ENCODE assay signal across 16 mouse cellular contexts in genomic region chr2:34014868-34015639, GRCm38 (mm10).
A peak's percentile ranks its signal among the peaks of the same experiment; 100 is the strongest.
DNase-seq lines count a peak whose midpoint lies in the region; ATAC-seq and TF ChIP-seq lines count a peak whose summit lies in the region.
"Had no signal": no experiment of that assay in that cellular context is flagged by ENCODE, and none has a peak within 500 bp of the region (broad histone marks: within the 10 kb centered on the region; RNA-seq: fewer than 3 reads in every experiment).

No protein-coding gene starts in this region.

- H3K27me3 ChIP-seq in forebrain, embryonic 11.5 days (ENCODE audit: control insufficient read depth, insufficient read depth, low read length) = no peaks in the 10 kb centered on the region
- no peaks in the 10 kb centered on the region for H3K27me3 ChIP-seq in forebrain, postnatal 0 days (ENCODE audit: insufficient read depth, low read length)
- no peaks in the 10 kb centered on the region for H3K27me3 ChIP-seq in lung, embryonic 14.5 days (ENCODE audit: insufficient read depth, low read length)
- H3K27me3 ChIP-seq in forebrain, embryonic 15.5 days = no peaks in the 10 kb centered on the region
- H3K27me3 ChIP-seq in midbrain, embryonic 16.5 days (ENCODE audit: control insufficient read depth, insufficient read depth, low read depth, low read length) = no peaks in the 10 kb centered on the region
- H3K27me3 ChIP-seq: neural tube, embryonic 13.5 days had no signal

- TF ChIP-seq CTCF in forebrain, postnatal 0 days (IDR thresholded peaks at IDR 0.05; ENCODE audit: low read depth) = no peak
- no peak for TF ChIP-seq CTCF in lung, embryonic 14.5 days (IDR thresholded peaks at IDR 0.05; ENCODE audit: low read depth)

- no peaks in the 10 kb centered on the region for H3K36me3 ChIP-seq in forebrain, embryonic 11.5 days (ENCODE audit: control insufficient read depth, insufficient read depth, low read length)
- no peaks in the 10 kb centered on the region for H3K36me3 ChIP-seq in forebrain, postnatal 0 days (ENCODE audit: insufficient read depth)
- no peaks in the 10 kb centered on the region for H3K36me3 ChIP-seq in lung, embryonic 14.5 days (ENCODE audit: insufficient read depth)
- H3K36me3 ChIP-seq in forebrain, embryonic 15.5 days = no peaks in the 10 kb centered on the region
- H3K36me3 ChIP-seq in midbrain, embryonic 16.5 days (ENCODE audit: control insufficient read depth, insufficient read depth, low read length) = no peaks in the 10 kb centered on the region
- H3K36me3 ChIP-seq: neural tube, embryonic 13.5 days had no signal

- no peak overlapping the region for H3K4me2 ChIP-seq in forebrain, embryonic 11.5 days (ENCODE audit: low read depth, low read length, severe bottlenecking)
- no peak overlapping the region for H3K4me2 ChIP-seq in forebrain, postnatal 0 days (ENCODE audit: low read depth)
- no peak overlapping the region for H3K4me2 ChIP-seq in lung, embryonic 14.5 days
- H3K4me2 ChIP-seq in forebrain, embryonic 15.5 days (replicated peaks) = no peak overlapping the region
- no peak overlapping the region for H3K4me2 ChIP-seq in midbrain, embryonic 16.5 days (ENCODE audit: low read length)
- H3K4me2 ChIP-seq: heart, embryonic 11.5 days; neural tube, embryonic 13.5 days had no signal

- peaks cover 4% of the 10 kb centered on the region for H3K4me1 ChIP-seq in forebrain, embryonic 11.5 days (replicated peaks; ENCODE audit: control insufficient read depth, insufficient read depth, low read length)
- H3K4me1 ChIP-seq in forebrain, postnatal 0 days (ENCODE audit: insufficient read depth) = 0 out of 2 replicates have a peak, but pooled peaks cover 11% of the 10 kb centered on the region
- no peaks in the 10 kb centered on the region for H3K4me1 ChIP-seq in lung, embryonic 14.5 days (ENCODE audit: insufficient read depth)
- peaks cover 27% of the 10 kb centered on the region for H3K4me1 ChIP-seq in forebrain, embryonic 15.5 days
- peaks cover 23% of the 10 kb centered on the region for H3K4me1 ChIP-seq in midbrain, embryonic 16.5 days (ENCODE audit: control insufficient read depth, insufficient read depth, low read length)

- 48% methylated on average over 8 of the region's 8 CpGs for WGBS in forebrain, embryonic 11.5 days
- WGBS in forebrain, postnatal 0 days = 44% methylated on average over 8 of the region's 8 CpGs
- 54% methylated on average over 8 of the region's 8 CpGs for WGBS in lung, embryonic 14.5 days
- 39% methylated on average over 8 of the region's 8 CpGs for WGBS in forebrain, embryonic 15.5 days
- WGBS in midbrain, embryonic 16.5 days = 45% methylated on average over 8 of the region's 8 CpGs

- H3K4me3 ChIP-seq in forebrain, embryonic 11.5 days (ENCODE audit: low read depth, low read length) = no peak overlapping the region
- no peak overlapping the region for H3K4me3 ChIP-seq in forebrain, postnatal 0 days (ENCODE audit: low read depth, low read length)
- no peak overlapping the region for H3K4me3 ChIP-seq in lung, embryonic 14.5 days (ENCODE audit: low read depth, low read length)
- no peak overlapping the region for H3K4me3 ChIP-seq in forebrain, embryonic 15.5 days
- H3K4me3 ChIP-seq in midbrain, embryonic 16.5 days (ENCODE audit: low read depth, low read length) = no peak overlapping the region
- H3K4me3 ChIP-seq: layer of hippocampus, adult 2 months; neural tube, embryonic 13.5 days had no signal

- H3K9me3 ChIP-seq in forebrain, embryonic 11.5 days (ENCODE audit: control insufficient read depth, low read length) = no peaks in the 10 kb centered on the region
- no peaks in the 10 kb centered on the region for H3K9me3 ChIP-seq in forebrain, postnatal 0 days (ENCODE audit: low read length)
- no peaks in the 10 kb centered on the region for H3K9me3 ChIP-seq in lung, embryonic 14.5 days (ENCODE audit: low read depth, low read length)
- no peaks in the 10 kb centered on the region for H3K9me3 ChIP-seq in forebrain, embryonic 15.5 days
- H3K9me3 ChIP-seq in midbrain, embryonic 16.5 days (replicated peaks; ENCODE audit: control insufficient read depth, low read length, poor library complexity, severe bottlenecking) = no peaks in the 10 kb centered on the region
- H3K9me3 ChIP-seq: neural tube, embryonic 13.5 days had no signal

- no peak overlapping the region for H3K27ac ChIP-seq in forebrain, embryonic 11.5 days (ENCODE audit: low read depth, low read length)
- no peak overlapping the region for H3K27ac ChIP-seq in forebrain, postnatal 0 days (ENCODE audit: low read depth, low read length)
- H3K27ac ChIP-seq in lung, embryonic 14.5 days (ENCODE audit: low read depth) = peak overlapping the region; percentile 74
- H3K27ac ChIP-seq in forebrain, embryonic 15.5 days (replicated peaks) = peak overlapping the region; percentile 73
- peak overlapping the region; percentile 41; the same call in 1 of the 2 replicates for H3K27ac ChIP-seq in midbrain, embryonic 16.5 days (ENCODE audit: low read length)
- H3K27ac ChIP-seq: layer of hippocampus, adult 2 months; neural tube, embryonic 13.5 days had no signal

- 0 out of 2 replicates have a peak, but pooled peaks have one; percentile 24 for ATAC-seq in forebrain, embryonic 11.5 days (replicated peaks; ENCODE audit: low FRiP score)
- no peak for ATAC-seq in forebrain, postnatal 0 days
- ATAC-seq in lung, embryonic 14.5 days (ENCODE audit: insufficient read depth) = peak; percentile 56
- ATAC-seq in forebrain, embryonic 15.5 days (replicated peaks) = no peak
- no peak for ATAC-seq in midbrain, embryonic 16.5 days

- DNase-seq in forebrain, embryonic 11.5 days (ENCODE audit: low spot score) = no peak
- no peak for DNase-seq in forebrain, postnatal 0 days
- peak; percentile 12 for DNase-seq in lung, embryonic 14.5 days
- DNase-seq in lung, postnatal 14 days = no peak
- no peak for DNase-seq in cerebellum, adult 8-10 months
- DNase-seq in layer of hippocampus, postnatal 10 days (ENCODE audit: low spot score in 2 of 2) = no peak
- DNase-seq: cerebellum, adult 11 months; gastrocnemius, postnatal 10 days; heart, postnatal 4 days; kidney, adult 2 months; thymus, postnatal 25 days had no signal

- H3K9ac ChIP-seq in forebrain, embryonic 11.5 days (ENCODE audit: low read length) = no peak overlapping the region
- H3K9ac ChIP-seq in forebrain, postnatal 0 days = no peak overlapping the region
- no peak overlapping the region for H3K9ac ChIP-seq in lung, embryonic 14.5 days
- H3K9ac ChIP-seq in forebrain, embryonic 15.5 days (replicated peaks) = no peak overlapping the region
- no peak overlapping the region for H3K9ac ChIP-seq in midbrain, embryonic 16.5 days (ENCODE audit: low read depth, low read length)
- H3K9ac ChIP-seq: neural tube, embryonic 13.5 days had no signal

Comparison
In these comparisons a context has a peak if more than half of its experiments do, and no peak if none do; other contexts are left out.
1. ATAC-seq: peak in forebrain, embryonic 11.5 days (single experiment) and lung, embryonic 14.5 days (single experiment); none in forebrain, postnatal 0 days (single experiment), forebrain, embryonic 15.5 days (single experiment) and midbrain, embryonic 16.5 days (single experiment).
2. H3K27ac ChIP-seq: peak in lung, embryonic 14.5 days (single experiment), forebrain, embryonic 15.5 days (single experiment) and midbrain, embryonic 16.5 days (single experiment); none in forebrain, embryonic 11.5 days (single experiment) and forebrain, postnatal 0 days (single experiment).